Mouse (Mus musculus): ENCODE results near the gene Psmb11. TPM values are rescaled to one million over a fixed set of nuclear protein-coding genes. Genes with fewer than 3 reads are reported as not detected.

Psmb11 gene
- total RNA-seq, 2 experiments from 2014 or later: not detected

- ATAC-seq (replicated peaks; ENCODE audit: low FRiP score, low TSS enrichment, poor library complexity, severe bottlenecking): no peak
Measured at GRCm38 (mm10) chr14:54636954-54637353, 15.7 kb downstream of the Psmb11 start.

- ATAC-seq (replicated peaks; ENCODE audit: low FRiP score, low TSS enrichment, poor library complexity, severe bottlenecking): no peak
Measured at GRCm38 (mm10) chr14:54638210-54638609, 17.0 kb downstream of the Psmb11 start.

GRCm38 (mm10) chr14:54640121-54640520 lies 18.9 kb downstream of the Psmb11 start:
- ATAC-seq (replicated peaks; ENCODE audit: low FRiP score, low TSS enrichment, poor library complexity, severe bottlenecking): no peak

DNA sequence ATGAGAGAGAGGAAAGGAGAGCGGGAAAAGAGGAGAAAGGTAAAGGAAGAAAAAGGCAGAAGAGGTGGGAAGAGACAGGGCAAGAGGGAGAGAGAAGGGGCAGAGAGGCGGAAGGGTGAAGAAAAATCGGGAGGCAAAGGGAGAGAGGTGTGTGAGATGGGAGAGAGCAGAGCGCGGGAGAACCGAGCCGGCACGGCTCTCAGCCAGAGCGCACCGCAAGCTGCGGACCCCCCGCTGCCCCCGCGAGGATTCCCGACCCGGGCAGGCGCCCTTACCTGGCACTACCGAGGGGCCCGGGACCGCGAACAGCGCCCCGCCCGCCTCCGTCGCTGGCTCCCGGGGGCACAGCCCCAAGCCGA lies 19.7 kb downstream of the Psmb11 start, which contains the start of gene Gm17606:
TSS of gene Gm17606 (plus strand) at position 7 of the 359 bp plus-strand sequence.
- no peak for ATAC-seq (replicated peaks; ENCODE audit: low FRiP score, low TSS enrichment, poor library complexity, severe bottlenecking)

DNA sequence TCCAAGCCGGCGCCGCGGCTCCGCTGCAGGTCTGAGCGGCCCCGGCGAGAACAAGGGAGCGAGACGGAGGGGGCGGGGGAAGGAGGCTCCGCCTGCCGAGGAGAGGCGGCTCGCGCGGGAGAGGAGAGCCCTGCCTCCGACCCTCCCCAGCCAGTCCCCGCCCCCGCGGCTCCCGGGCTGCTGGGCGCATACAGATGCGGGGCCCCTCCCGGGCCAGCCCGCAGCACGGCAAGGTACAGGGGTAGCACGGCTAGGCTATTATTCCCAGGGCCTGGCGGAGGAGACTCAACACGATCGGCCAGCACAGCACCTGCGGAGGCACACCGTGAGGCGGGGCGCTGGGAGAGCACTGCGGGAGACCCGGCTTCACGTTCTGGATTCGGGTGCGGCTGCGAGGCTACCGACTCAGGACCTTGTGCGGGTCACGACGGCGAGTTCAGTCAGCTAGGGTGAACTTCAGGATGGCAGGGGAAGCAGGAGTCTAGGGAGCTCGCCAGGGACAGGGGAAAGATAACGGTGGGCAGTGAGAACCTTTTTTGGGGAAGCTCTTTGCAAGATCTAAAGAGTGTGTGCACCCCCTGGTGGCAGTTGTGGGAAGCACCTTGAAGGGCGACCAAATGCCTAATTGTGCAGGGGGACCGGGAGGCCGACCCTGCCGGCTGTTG lies 20.2 kb downstream of the Psmb11 start, which contains the start of gene Cdh24:
TSS of gene Cdh24 (minus strand) at position 60 of the 665 bp plus-strand sequence.
- ATAC-seq (replicated peaks; ENCODE audit: low FRiP score, low TSS enrichment, poor library complexity, severe bottlenecking): peak; percentile 81

DNA sequence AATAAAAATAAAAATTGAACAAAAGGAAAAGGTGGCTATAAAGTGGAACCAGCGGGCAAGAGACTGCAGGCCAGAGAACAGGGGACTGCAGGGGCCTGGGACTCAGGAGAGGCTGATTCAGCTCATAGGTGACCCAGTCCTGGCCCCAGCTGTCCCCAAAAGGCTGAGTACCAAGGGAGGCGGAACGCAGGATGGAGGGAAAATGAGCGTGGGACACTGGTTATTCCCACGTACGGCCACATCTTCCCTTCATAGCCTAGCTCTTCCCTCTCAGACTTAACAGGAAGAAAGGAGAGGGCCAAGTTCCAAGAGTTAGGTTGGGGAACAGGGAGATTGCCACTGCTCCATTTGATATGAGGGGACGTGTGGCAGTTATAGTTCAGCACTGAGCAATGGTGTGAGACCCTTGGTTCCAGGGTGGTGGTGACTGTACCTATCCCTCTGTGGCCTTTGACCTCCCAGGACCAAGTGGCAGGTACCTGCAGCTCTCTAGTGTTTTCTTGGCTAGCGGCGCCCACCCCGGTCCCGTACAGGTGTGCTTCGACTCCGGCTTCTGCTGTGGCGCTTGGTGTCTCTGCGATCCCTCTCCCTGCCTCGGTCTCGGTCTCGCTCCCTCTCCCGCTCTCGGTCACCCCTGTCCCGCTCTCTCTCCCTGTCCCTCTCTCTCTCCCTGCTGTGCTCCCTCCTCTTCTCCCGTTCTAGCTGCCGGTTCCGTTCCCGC lies 21.2 kb downstream of the Psmb11 start:
- ATAC-seq (replicated peaks; ENCODE audit: low FRiP score, low TSS enrichment, poor library complexity, severe bottlenecking): no peak

GRCm38 (mm10) chr14:54643011-54643410 lies 21.8 kb downstream of the Psmb11 start:
- no peak for ATAC-seq (replicated peaks; ENCODE audit: low FRiP score, low TSS enrichment, poor library complexity, severe bottlenecking)

GRCm38 (mm10) chr14:54644294-54644693 lies 23.1 kb downstream of the Psmb11 start:
- ATAC-seq (replicated peaks; ENCODE audit: low FRiP score, low TSS enrichment, poor library complexity, severe bottlenecking): no peak

DNA sequence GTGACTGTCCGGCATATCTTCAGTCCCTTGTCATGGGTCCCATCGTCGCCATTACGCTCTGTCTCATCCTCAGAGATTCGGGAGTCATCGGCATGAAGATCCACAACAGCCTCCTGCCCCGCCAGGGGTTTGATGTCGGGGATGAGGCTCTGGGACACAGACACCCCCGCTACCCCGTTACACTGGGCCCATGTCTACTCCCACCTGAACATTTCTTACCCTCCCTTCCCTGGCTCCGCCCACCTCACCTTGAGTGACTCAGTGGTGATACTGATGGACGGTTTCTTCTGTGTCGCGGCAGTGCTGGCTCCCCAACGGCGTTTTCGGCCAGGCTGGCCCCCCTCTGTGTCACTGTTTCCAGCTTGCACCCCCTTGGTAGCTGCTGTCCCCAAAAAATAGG lies 25.2 kb downstream of the Psmb11 start:
- ATAC-seq (replicated peaks; ENCODE audit: low FRiP score, low TSS enrichment, poor library complexity, severe bottlenecking): no peak

DNA sequence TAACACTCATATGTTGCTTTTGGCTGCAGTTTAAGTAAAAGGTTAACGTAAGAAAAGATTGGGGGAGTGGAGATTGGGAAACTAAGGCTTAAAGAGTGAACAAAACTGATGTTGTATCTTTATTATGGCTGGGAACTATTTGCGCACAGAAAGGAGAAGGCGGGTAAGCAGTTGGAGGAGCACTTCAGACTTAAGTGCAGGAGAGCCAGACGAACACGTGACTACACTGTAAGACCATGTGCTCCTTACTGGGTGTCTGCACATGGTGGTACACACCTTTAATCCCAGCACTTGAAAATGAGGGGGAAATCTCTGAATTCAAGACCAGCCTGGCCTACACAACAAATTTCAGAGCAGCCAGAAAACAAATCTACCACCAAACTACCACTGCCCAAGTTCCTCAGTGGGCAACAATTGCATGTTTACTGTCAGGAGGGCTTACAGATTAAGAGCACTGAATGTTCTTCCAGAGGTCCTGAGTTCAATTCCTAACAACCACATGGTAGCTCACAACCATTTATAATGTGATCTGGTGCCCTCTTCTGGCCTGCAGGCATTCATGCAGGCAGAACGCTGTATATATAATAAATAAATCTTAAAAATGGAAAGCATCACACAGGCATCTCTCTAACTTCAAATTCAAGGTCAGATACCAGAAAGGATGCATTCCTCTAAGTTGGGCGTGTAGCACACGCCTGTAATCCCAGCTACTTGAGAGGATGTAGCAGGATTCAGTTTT lies 25.8 kb downstream of the Psmb11 start:
- no peak for ATAC-seq (replicated peaks; ENCODE audit: low FRiP score, low TSS enrichment, poor library complexity, severe bottlenecking)

DNA sequence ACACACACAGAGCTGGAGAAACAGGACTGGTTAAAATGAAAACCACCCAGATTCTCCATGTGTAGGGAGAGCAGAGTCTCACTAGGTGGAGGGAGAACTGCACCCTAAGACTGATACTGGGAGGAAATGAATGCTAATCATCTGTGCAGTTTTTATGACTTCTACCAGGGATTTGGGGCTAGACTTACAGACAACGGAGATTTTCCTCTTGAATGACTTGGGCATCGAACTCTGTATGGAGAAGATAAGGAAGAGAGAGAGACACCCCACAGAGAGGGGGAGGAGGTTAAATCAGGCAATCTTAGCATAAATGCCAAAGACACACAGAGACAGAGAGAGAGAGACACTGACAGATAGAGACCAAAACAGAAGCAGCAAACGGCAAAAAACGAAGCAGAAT lies 26.7 kb downstream of the Psmb11 start:
- ATAC-seq (replicated peaks; ENCODE audit: low FRiP score, low TSS enrichment, poor library complexity, severe bottlenecking): no peak; the same call in 1 of the 2 replicates

DNA sequence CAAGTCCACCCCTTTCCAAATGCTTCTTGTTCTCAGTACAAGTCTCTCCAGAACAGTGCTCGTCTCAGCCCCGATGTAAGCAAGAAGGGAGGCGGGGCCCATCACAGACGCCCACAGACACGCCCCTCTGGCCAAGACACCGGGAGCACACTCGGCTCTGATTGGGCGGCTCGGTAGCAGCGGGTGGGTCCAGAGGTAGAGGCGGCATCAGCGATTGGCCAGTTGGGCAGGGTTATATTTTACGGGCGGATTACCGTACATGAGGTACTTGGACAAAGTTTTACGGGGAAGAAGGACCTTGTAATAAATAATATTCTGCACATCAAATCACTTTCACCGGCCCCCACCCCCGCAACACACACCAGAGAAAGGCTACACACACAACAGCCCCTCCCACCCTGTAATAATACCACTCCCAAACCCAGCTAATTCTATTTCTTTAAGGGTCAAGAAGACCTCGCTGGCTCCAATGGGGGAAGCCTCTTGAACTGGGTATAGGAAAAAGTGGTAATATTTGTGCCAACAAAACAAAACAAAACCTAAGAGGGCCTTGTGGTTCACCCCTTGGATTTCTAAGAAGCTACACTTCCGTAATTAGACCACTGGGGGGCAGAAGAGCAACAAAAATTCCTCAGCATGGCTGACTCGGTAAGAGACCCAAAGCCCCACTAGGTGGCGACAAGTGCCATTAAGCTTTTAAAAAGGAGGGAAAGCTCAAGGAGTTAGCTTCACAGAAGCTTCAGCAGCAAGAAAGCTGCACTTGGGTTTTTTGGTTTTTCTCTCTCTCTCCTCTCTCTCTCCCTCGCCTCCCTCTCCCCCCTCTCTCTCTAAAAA lies 29.6 kb downstream of the Psmb11 start:
- ATAC-seq (replicated peaks; ENCODE audit: low FRiP score, low TSS enrichment, poor library complexity, severe bottlenecking): peak; percentile 39

GRCm38 (mm10) chr14:54651556-54651955 lies 30.3 kb downstream of the Psmb11 start:
- no peak for ATAC-seq (replicated peaks; ENCODE audit: low FRiP score, low TSS enrichment, poor library complexity, severe bottlenecking)

GRCm38 (mm10) chr14:54652787-54653186 lies 31.6 kb downstream of the Psmb11 start:
- no peak for ATAC-seq (replicated peaks; ENCODE audit: low FRiP score, low TSS enrichment, poor library complexity, severe bottlenecking)

DNA sequence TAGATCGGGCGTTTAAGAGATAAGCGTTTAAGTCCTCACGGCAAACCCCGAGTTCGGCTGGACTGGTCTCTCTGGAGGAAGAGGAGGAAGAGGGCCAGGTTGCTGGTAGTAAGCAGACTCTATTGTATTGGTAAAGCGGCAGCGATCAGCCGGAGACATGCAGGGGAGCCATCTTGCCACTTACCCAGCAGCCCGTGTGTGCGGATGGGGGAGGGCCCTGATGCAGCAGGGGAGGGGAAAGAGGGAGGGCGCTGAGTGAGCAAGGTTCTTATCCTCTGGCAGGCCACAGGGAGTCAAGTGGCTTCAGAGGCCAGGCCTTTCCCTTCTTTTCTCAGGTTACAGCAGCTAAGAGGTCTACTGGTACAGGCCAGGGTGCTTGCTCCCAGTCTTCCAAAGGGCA lies 32.3 kb downstream of the Psmb11 start:
- peak; percentile 94 for ATAC-seq (replicated peaks; ENCODE audit: low FRiP score, low TSS enrichment, poor library complexity, severe bottlenecking)

DNA sequence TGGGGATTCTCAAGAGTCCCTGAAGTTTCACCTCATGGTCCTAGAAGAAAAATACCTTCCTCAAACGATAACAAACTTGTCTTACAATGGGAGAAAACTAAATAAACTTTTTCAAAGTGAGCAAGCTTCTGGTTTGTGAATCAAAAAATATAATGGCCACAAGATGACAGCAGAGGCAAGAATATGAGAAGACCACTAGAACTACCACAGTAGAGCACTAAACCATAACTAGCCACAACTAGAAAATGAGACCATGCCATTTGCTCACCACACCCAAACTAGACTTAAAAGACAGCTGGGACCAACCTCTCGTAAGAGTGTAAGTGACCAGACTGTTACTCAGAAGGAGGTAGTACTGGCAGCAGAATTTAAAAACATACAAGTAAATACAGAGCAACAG lies 38.8 kb downstream of the Psmb11 start:
- no peak for ATAC-seq (replicated peaks; ENCODE audit: low FRiP score, low TSS enrichment, poor library complexity, severe bottlenecking)

DNA sequence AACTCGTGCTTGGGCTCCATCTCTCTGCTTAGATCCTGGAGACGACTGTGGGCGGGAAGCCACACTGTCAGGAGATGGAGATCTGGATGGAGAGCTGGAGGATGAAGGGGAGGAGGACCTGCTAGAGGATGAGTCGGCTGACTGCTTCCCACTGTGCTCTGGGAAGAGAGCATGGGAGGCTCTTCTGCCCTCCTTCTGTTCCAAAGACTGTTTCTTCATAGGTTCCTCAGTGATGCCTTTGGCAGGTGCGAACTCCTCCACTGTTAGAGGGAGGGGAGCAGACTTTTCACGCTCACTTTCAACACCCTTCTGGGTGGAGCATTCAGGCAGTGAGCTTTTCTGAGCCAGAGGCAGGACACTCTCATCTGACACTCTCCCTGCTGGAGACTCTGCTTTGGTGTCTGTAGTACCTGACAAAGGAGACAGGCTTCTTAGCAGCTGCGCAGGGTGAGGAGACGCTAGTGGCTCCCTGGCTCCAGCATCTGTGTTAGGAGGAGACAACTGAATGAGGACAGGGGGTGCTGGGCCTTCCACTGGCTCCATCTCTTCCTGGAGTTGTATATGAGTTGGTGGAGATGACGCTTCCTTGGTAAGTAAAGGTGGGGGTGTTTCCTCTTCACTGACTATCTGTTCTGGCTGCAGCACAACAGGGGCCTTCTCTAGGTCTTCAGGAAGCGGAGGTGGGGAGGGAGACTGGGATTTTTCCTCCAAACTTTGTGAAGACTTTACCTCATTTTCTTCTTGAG lies 43.4 kb downstream of the Psmb11 start:
- ATAC-seq (replicated peaks; ENCODE audit: low FRiP score, low TSS enrichment, poor library complexity, severe bottlenecking): no peak

GRCm38 (mm10) chr14:54669381-54669780 lies 48.1 kb downstream of the Psmb11 start:
- ATAC-seq (replicated peaks; ENCODE audit: low FRiP score, low TSS enrichment, poor library complexity, severe bottlenecking): 0 out of 2 replicates have a peak, but pooled peaks have one; percentile 47

DNA sequence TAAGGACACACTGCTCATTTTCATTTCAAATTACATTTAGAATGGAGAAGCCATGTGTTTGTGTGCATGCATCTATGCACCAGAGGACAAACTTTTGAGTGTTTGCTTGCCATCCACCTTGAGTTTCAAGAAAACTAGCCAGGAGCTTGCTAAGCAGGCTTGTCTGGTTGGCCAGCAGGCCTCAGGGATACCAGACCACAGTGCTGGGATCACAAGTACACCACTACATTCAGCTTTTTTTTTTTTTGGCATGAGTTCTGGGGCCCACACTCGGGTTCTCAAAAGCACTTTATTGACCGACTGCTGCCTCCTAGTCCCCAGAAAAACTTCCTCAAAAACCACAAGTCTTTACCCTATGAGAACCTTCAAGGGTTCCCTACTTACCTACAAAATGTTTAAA lies 53.1 kb downstream of the Psmb11 start:
- ATAC-seq (replicated peaks; ENCODE audit: low FRiP score, low TSS enrichment, poor library complexity, severe bottlenecking): no peak

All from megakaryocyte-erythroid progenitor cell, adult 5-6 weeks (primary cell).